28 mouse cellular contexts compared by ENCODE assay signal in genomic region chr7:120409447-120409846, GRCm38 (mm10). TPM values are rescaled to one million over a fixed set of nuclear protein-coding genes. Genes with fewer than 3 reads are reported as not detected.
DNase-seq lines count a peak whose midpoint lies in the region; ATAC-seq and TF ChIP-seq lines count a peak whose summit lies in the region.
"Had no signal": no experiment of that assay in that cellular context is flagged by ENCODE, and none has a peak within 500 bp of the region (broad histone marks: within the 10 kb centered on the region; RNA-seq: fewer than 3 reads in every experiment).

Gene Abca16, plus strand, starts transcription at chr7:120409647.

- no peaks in the 10 kb centered on the region for H3K9me3 ChIP-seq in heart, embryonic 12.5 days (replicated peaks)
- H3K9me3 ChIP-seq in embryonic facial prominence, embryonic 11.5 days (replicated peaks; ENCODE audit: control insufficient read depth, low read length) = no peaks in the 10 kb centered on the region
- H3K9me3 ChIP-seq: forebrain, embryonic 12.5 days; G1E; lung, embryonic 15.5 days had no signal

- H3K27ac ChIP-seq in heart, embryonic 12.5 days (ENCODE audit: poor library complexity, severe bottlenecking) = no peak within 1 kb of the TSS
- H3K27ac ChIP-seq in embryonic facial prominence, embryonic 11.5 days (replicated peaks; ENCODE audit: low read depth, low read length) = no peak within 1 kb of the TSS
- no peak within 1 kb of the TSS for H3K27ac ChIP-seq in thymus, adult 2 months (ENCODE audit: control insufficient read depth, insufficient read depth, low read length)
- H3K27ac ChIP-seq: forebrain, embryonic 12.5 days; left cerebral cortex, adult 2 months; lung, embryonic 15.5 days had no signal

- no peak within 1 kb of the TSS for H3K4me3 ChIP-seq in heart, embryonic 12.5 days
- H3K4me3 ChIP-seq in embryonic facial prominence, embryonic 11.5 days (ENCODE audit: low read depth, low read length) = no peak within 1 kb of the TSS
- H3K4me3 ChIP-seq in thymus, adult 2 months (ENCODE audit: control insufficient read depth, insufficient read depth, low read length) = no peak within 1 kb of the TSS
- H3K4me3 ChIP-seq: forebrain, embryonic 12.5 days; left cerebral cortex, adult 2 months; lung, embryonic 15.5 days had no signal

- no peak for TF ChIP-seq POLR2A in thymus, adult 2 months (IDR thresholded peaks at IDR 0.05; ENCODE audit: control insufficient read depth, extremely low read depth, insufficient read depth, low read length, poor library complexity)

- DNase-seq in heart, postnatal 4 days = peak; percentile 5
- DNase-seq in 3134 (ENCODE audit: extremely low read depth, insufficient read length, low spot score) = peak; percentile 48
- DNase-seq in ES-CJ7 (ENCODE audit: low read depth, low spot score) = peak; percentile 47
- DNase-seq in embryonic facial prominence, embryonic 11.5 days (ENCODE audit: low spot score) = peak; percentile 1
- DNase-seq in thymus, adult 2 months = no peak
- DNase-seq in right cerebral cortex, postnatal 10 days (ENCODE audit: low spot score in 2 of 2) = no peak
- DNase-seq: adrenal gland, adult 2 months; cerebellum, postnatal 10 days; gastrocnemius, postnatal 14 days; kidney, adult 18-20 months; left cerebral cortex, postnatal 4 days; right cerebral cortex, adult 18-20 months; thymus, adult 18-20 months had no signal

- no peaks in the 10 kb centered on the region for H3K36me3 ChIP-seq in heart, embryonic 12.5 days
- no peaks in the 10 kb centered on the region for H3K36me3 ChIP-seq in embryonic facial prominence, embryonic 11.5 days (replicated peaks; ENCODE audit: control insufficient read depth, insufficient read depth, low read depth, low read length)
- H3K36me3 ChIP-seq in thymus, adult 2 months (ENCODE audit: control insufficient read depth, insufficient read depth, low read length) = no peaks in the 10 kb centered on the region
- H3K36me3 ChIP-seq: forebrain, embryonic 12.5 days; G1E; lung, embryonic 15.5 days had no signal

- H3K4me2 ChIP-seq in heart, embryonic 12.5 days = no peak within 1 kb of the TSS
- no peak within 1 kb of the TSS for H3K4me2 ChIP-seq in embryonic facial prominence, embryonic 11.5 days (ENCODE audit: low read depth, low read length)
- H3K4me2 ChIP-seq: forebrain, embryonic 12.5 days; liver, embryonic 11.5 days; lung, embryonic 15.5 days; midbrain, embryonic 11.5 days had no signal

- ATAC-seq in heart, embryonic 12.5 days (ENCODE audit: insufficient number of reproducible peaks, low FRiP score) = no peak
- ATAC-seq in embryonic facial prominence, embryonic 11.5 days (replicated peaks; ENCODE audit: insufficient number of reproducible peaks, low FRiP score, low TSS enrichment, low read depth) = no peak

- H3K9ac ChIP-seq in heart, embryonic 12.5 days = no peak within 1 kb of the TSS
- H3K9ac ChIP-seq in embryonic facial prominence, embryonic 11.5 days (replicated peaks; ENCODE audit: low read length) = no peak within 1 kb of the TSS
- H3K9ac ChIP-seq: forebrain, embryonic 12.5 days; lung, embryonic 15.5 days had no signal

- H3K27me3 ChIP-seq in heart, embryonic 12.5 days (replicated peaks) = no peaks in the 10 kb centered on the region
- no peaks in the 10 kb centered on the region for H3K27me3 ChIP-seq in embryonic facial prominence, embryonic 11.5 days (ENCODE audit: control insufficient read depth, insufficient read depth, low read length)
- no peaks in the 10 kb centered on the region for H3K27me3 ChIP-seq in thymus, adult 2 months (ENCODE audit: control insufficient read depth, insufficient read depth, low read length)
- H3K27me3 ChIP-seq: forebrain, embryonic 12.5 days; lung, embryonic 15.5 days had no signal

- TF ChIP-seq CTCF in thymus, adult 2 months (IDR thresholded peaks at IDR 0.05; ENCODE audit: borderline replicate concordance, control insufficient read depth, extremely low read depth, insufficient read depth, low read length, poor library complexity) = no peak

- H3K4me1 ChIP-seq in heart, embryonic 12.5 days (replicated peaks) = no peaks in the 10 kb centered on the region
- no peaks in the 10 kb centered on the region for H3K4me1 ChIP-seq in embryonic facial prominence, embryonic 11.5 days (ENCODE audit: control insufficient read depth, insufficient read depth, low read length)
- no peaks in the 10 kb centered on the region for H3K4me1 ChIP-seq in thymus, adult 2 months (replicated peaks; ENCODE audit: control insufficient read depth, insufficient read depth, low read length)
- H3K4me1 ChIP-seq: forebrain, embryonic 12.5 days; lung, embryonic 15.5 days had no signal

- WGBS in heart, embryonic 12.5 days = 66% methylated on average over 10 of the region's 10 CpGs
- 65% methylated on average over 10 of the region's 10 CpGs for WGBS in embryonic facial prominence, embryonic 11.5 days
- WGBS in thymus, adult 2 months = 78% methylated on average over 10 of the region's 10 CpGs

RNA-seq across cellular contexts. Expression of gene Abca16, which starts in this region (rescaled TPM):
- not detected for total RNA-seq in heart, postnatal 4 days (2021)
- polyA plus RNA-seq in heart, embryonic 12.5 days (2016; fragmentation: Nextera tagmentation; extraction: Ambion mirVana) = not detected in 2 replicates
- 0.07 TPM in 1 of 2 replicates, not detected in the other for polyA plus RNA-seq in embryonic facial prominence, embryonic 11.5 days (2014; fragmentation: Nextera tagmentation; extraction: Ambion mirVana)
- polyA plus RNA-seq in thymus, adult 2 months (2012; rRNA removed) = not detected in 2 replicates
- total RNA-seq: adrenal gland, adult 2 months; gastrocnemius, postnatal 14 days; heart, adult 8-10 months; left cerebral cortex, adult 2 months; left cerebral cortex, postnatal 4 days; monocyte, adult 5-6 weeks had no signal
- polyA plus RNA-seq: adrenal gland, adult 2 months; frontal cortex, adult 2 months; G1E; heart, embryonic 16.5 days; hindbrain, embryonic 11.5 days; liver, embryonic 11.5 days; lung, embryonic 15.5 days; midbrain, embryonic 11.5 days; neural tube, embryonic 11.5 days; small intestine, adult 2 months; urinary bladder, adult 2 months had no signal

Comparison
In these comparisons a context has a peak if more than half of its experiments do, and no peak if none do; other contexts are left out.
1. Peak in DNase-seq in heart, postnatal 4 days; RNA of the gene not detected or under 1 TPM.
2. Peak in DNase-seq in embryonic facial prominence, embryonic 11.5 days; RNA of the gene not detected or under 1 TPM.
3. DNase-seq: peak in 3134 (single experiment) and ES-CJ7 (single experiment); none in thymus, adult 2 months (single experiment) and right cerebral cortex, postnatal 10 days (0 of 2).